Mouse (Mus musculus) forebrain, postnatal 0 days (tissue): ENCODE measurements around the gene Gng13. TPM values are rescaled to one million over a fixed set of nuclear protein-coding genes. Genes with fewer than 3 reads are reported as not detected.

Experiments used
- ATAC-seq: fragments of 200-750 bp; cut with Nextera tagmentation; 2 replicates; pipeline ENCODE4 v1.8.0; 2017; ENCODE audit warnings: mild to moderate bottlenecking, moderate library complexity
- DNase-seq: peaks from one replicate; pipeline ENCODE4 v3.0.0-alpha.2; 2015
- H3K27ac ChIP-seq: fragments of 300-500 bp; sonication (generic); 2 replicates; pipeline ENCODE4 v1.5.1; 2014; ENCODE audit warnings: low read depth, mild to moderate bottlenecking, antibody characterized with exemption, low read length, moderate library complexity, mixed read lengths
- H3K27me3 ChIP-seq: fragments of 300-500 bp; sonication (generic); 2 replicates; pipeline ENCODE4 v1.6.1; 2014; ENCODE audit warnings: mild to moderate bottlenecking, low read length, mixed read lengths; ENCODE audit not compliant: insufficient read depth
- H3K36me3 ChIP-seq: fragments of 300-500 bp; sonication (generic); 2 replicates; pipeline ENCODE4 v1.6.1; 2014; ENCODE audit warnings: mild to moderate bottlenecking, moderate library complexity; ENCODE audit not compliant: insufficient read depth
- H3K4me1 ChIP-seq: fragments of 300-500 bp; sonication (generic); 2 replicates; pipeline ENCODE4 v1.6.1; 2014; ENCODE audit warnings: antibody characterized with exemption; ENCODE audit not compliant: insufficient read depth
- H3K4me2 ChIP-seq: fragments of 300-500 bp; sonication (generic); 2 replicates; pipeline ENCODE4 v1.6.1; 2014; ENCODE audit warnings: low read depth, mild to moderate bottlenecking, moderate library complexity
- H3K4me3 ChIP-seq: fragments of 300-500 bp; sonication (generic); 2 replicates; pipeline ENCODE4 v1.5.1; 2014; ENCODE audit warnings: low read depth, low read length, mixed read lengths
- H3K9ac ChIP-seq: fragments of 300-500 bp; sonication (generic); 2 replicates; pipeline ENCODE4 v1.6.1; 2014; ENCODE audit warnings: mild to moderate bottlenecking
- H3K9me3 ChIP-seq: fragments of 300-500 bp; sonication (generic); 2 replicates; pipeline ENCODE4 v1.6.1; 2016; ENCODE audit warnings: low read length
- CTCF ChIP-seq: sonication (generic); IDR thresholded peaks from 2 replicates; pipeline ENCODE4 v1.5.1; 2016; ENCODE audit warnings: antibody characterized with exemption, control low read depth, low read depth
- WGBS: fragments of 180-500 bp; shearing (Covaris S2); extraction: QIAGEN DNeasy Blood & Tissue Kit; methylation state at CpG from one replicate; pipeline ENCODE4 v1.1.7; 2014; 5-methylcytosine and 5-hydroxymethylcytosine counted together
- polyA plus RNA-seq: library from polyadenylated mRNA; unstranded; fragments of >200 nt; fragmentation: Nextera tagmentation; extraction: Ambion mirVana; gene quantifications from 2 replicates; pipeline ENCODE4 v1.2.1, GENCODE M21; 2015
- total RNA-seq: library from RNA; depleted of rRNA; stranded (reverse); fragments of >200 nt; gene quantifications from 2 replicates; pipeline ENCODE4 v1.2.3, GENCODE M21; 2014; rRNA removed

The Gng13 gene
- total RNA-seq: 8.2 and 23.2 TPM in 2 replicates
- polyA plus RNA-seq: 17.0 and 24.5 TPM in 2 replicates

GRCm38 (mm10) chr17:25716711-25717637, at the start of gene Gng13:
Gene Gng13, plus strand, starts transcription at chr17:25717171.
- no peak for DNase-seq
- WGBS: 2% methylated on average over 45 of the region's 45 CpGs
- 0 out of 2 replicates have a peak, but pooled peaks have one; percentile 34 for ATAC-seq
- Histone ChIP-seq H3K4me1 (no peaks in the 10 kb centered on the region), H3K36me3 (no peaks in the 10 kb centered on the region), H3K4me3 (peak within 1 kb of the TSS; percentile 42), H3K9me3 (no peaks in the 10 kb centered on the region), H3K27ac (no peak within 1 kb of the TSS), H3K27me3 (peaks cover 10% of the 10 kb centered on the region), H3K9ac (peak within 1 kb of the TSS; percentile 50), H3K4me2 (peak within 1 kb of the TSS; percentile 79)
- no peak for TF ChIP-seq CTCF

- H3K9ac ChIP-seq: no peak overlapping the region
- H3K4me1 ChIP-seq: no peaks in the 10 kb centered on the region
- TF ChIP-seq CTCF: no peak
- ATAC-seq (peak; percentile 30; the same call in 1 of the 2 replicates), DNase-seq (no peak)
- no peak overlapping the region for H3K27ac ChIP-seq
- no peaks in the 10 kb centered on the region for H3K36me3 ChIP-seq
- 58% methylated on average over 7 of the region's 7 CpGs for WGBS
- no peaks in the 10 kb centered on the region for H3K27me3 ChIP-seq
- no peaks in the 10 kb centered on the region for H3K9me3 ChIP-seq
- H3K4me2 ChIP-seq: no peak overlapping the region
- no peak overlapping the region for H3K4me3 ChIP-seq
Observed at GRCm38 (mm10) chr17:25668481-25669055, 48.4 kb upstream of the Gng13 start.

- H3K9ac ChIP-seq: no peak overlapping the region
- no peak for DNase-seq
- no peaks in the 10 kb centered on the region for H3K27me3 ChIP-seq
- H3K4me3 ChIP-seq: no peak overlapping the region
- no peak overlapping the region for H3K4me2 ChIP-seq
- TF ChIP-seq CTCF: no peak
- no peaks in the 10 kb centered on the region for H3K9me3 ChIP-seq
- no peak overlapping the region for H3K27ac ChIP-seq
- no peaks in the 10 kb centered on the region for H3K36me3 ChIP-seq
- H3K4me1 ChIP-seq: no peaks in the 10 kb centered on the region
- ATAC-seq: peak; percentile 47; the same call in 1 of the 2 replicates
Observed at GRCm38 (mm10) chr17:25672982-25673381, 44.0 kb upstream of the Gng13 start.

GRCm38 (mm10) chr17:25677969-25678368, 39.0 kb upstream of the Gng13 start:
- Histone ChIP-seq H3K4me1 (no peaks in the 10 kb centered on the region), H3K36me3 (no peaks in the 10 kb centered on the region), H3K9ac (no peak overlapping the region), H3K9me3 (no peaks in the 10 kb centered on the region), H3K27me3 (no peaks in the 10 kb centered on the region), H3K4me2 (no peak overlapping the region), H3K27ac (no peak overlapping the region), H3K4me3 (no peak overlapping the region)
- WGBS: 51% methylated on average over 6 of the region's 6 CpGs
- DNase-seq: no peak
- TF ChIP-seq CTCF: no peak
- ATAC-seq: no peak

GRCm38 (mm10) chr17:25679818-25680217, 37.2 kb upstream of the Gng13 start:
- Histone ChIP-seq H3K4me1 (no peaks in the 10 kb centered on the region), H3K9ac (no peak overlapping the region), H3K9me3 (no peaks in the 10 kb centered on the region), H3K36me3 (no peaks in the 10 kb centered on the region), H3K4me3 (no peak overlapping the region), H3K4me2 (no peak overlapping the region), H3K27ac (peak overlapping the region; percentile 35; the same call in 1 of the 2 replicates), H3K27me3 (no peaks in the 10 kb centered on the region)
- 2% methylated on average over 5 of the region's 5 CpGs for WGBS
- no peak for DNase-seq
- no peak for TF ChIP-seq CTCF
- ATAC-seq: peak; percentile 56; the same call in 1 of the 2 replicates

GRCm38 (mm10) chr17:25681636-25682035, 35.3 kb upstream of the Gng13 start:
- Histone ChIP-seq H3K27ac (no peak overlapping the region), H3K27me3 (no peaks in the 10 kb centered on the region), H3K4me3 (no peak overlapping the region), H3K4me2 (no peak overlapping the region), H3K36me3 (no peaks in the 10 kb centered on the region), H3K4me1 (no peaks in the 10 kb centered on the region), H3K9ac (no peak overlapping the region), H3K9me3 (no peaks in the 10 kb centered on the region)
- 81% methylated on average over 4 of the region's 4 CpGs for WGBS
- DNase-seq (no peak), ATAC-seq (no peak)
- no peak for TF ChIP-seq CTCF

GRCm38 (mm10) chr17:25686323-25686722, 30.6 kb upstream of the Gng13 start:
- 47% methylated on average over 7 of the region's 7 CpGs for WGBS
- Histone ChIP-seq H3K36me3 (no peaks in the 10 kb centered on the region), H3K9me3 (no peaks in the 10 kb centered on the region), H3K4me1 (no peaks in the 10 kb centered on the region), H3K4me2 (no peak overlapping the region), H3K4me3 (no peak overlapping the region), H3K27ac (no peak overlapping the region), H3K9ac (no peak overlapping the region), H3K27me3 (no peaks in the 10 kb centered on the region)
- peak; percentile 56 for TF ChIP-seq CTCF
- DNase-seq (no peak), ATAC-seq (no peak)
